Mouse (Mus musculus) hindbrain, embryonic 16.5 days (tissue): ENCODE results near the gene Bex3. TPM values are rescaled to one million over a fixed set of nuclear protein-coding genes. Genes with fewer than 3 reads are reported as not detected.
A peak's percentile ranks its signal among the peaks of the same experiment; 100 is the strongest.
"Not testable (repeated sequence)": the region's sequence is repeated elsewhere in the genome, so short reads cannot be mapped to it uniquely, and the experiment has no call there.

ENCODE experiments used
- ATAC-seq: fragments of 200-750 bp; cut with Nextera tagmentation; 2 replicates; pipeline ENCODE4 v1.8.0; 2017; ENCODE audit warnings: moderate TSS enrichment, moderate library complexity
- H3K27ac ChIP-seq: fragments of 300-500 bp; sonication (generic); 2 replicates; pipeline ENCODE4 v1.5.1; 2014; ENCODE audit warnings: low read depth, mild to moderate bottlenecking, control low read depth, low read length, moderate library complexity
- H3K27me3 ChIP-seq: fragments of 300-500 bp; sonication (generic); replicated peaks from 2 replicates; pipeline ENCODE4 v1.6.1; 2014; ENCODE audit warnings: low read length; ENCODE audit not compliant: control insufficient read depth, insufficient read depth
- H3K36me3 ChIP-seq: fragments of 300-500 bp; sonication (generic); 2 replicates; pipeline ENCODE4 v1.6.1; 2014; ENCODE audit warnings: mild to moderate bottlenecking, low read length, moderate library complexity, mixed read lengths; ENCODE audit not compliant: control insufficient read depth, insufficient read depth
- H3K4me1 ChIP-seq: fragments of 300-500 bp; sonication (generic); 2 replicates; pipeline ENCODE4 v1.6.1; 2014; ENCODE audit warnings: low read depth, low read length; ENCODE audit not compliant: control insufficient read depth, insufficient read depth
- H3K4me2 ChIP-seq: fragments of 300-500 bp; sonication (generic); 2 replicates; pipeline ENCODE4 v1.6.1; 2014; ENCODE audit warnings: mild to moderate bottlenecking, low read length, control low read depth, moderate library complexity
- H3K4me3 ChIP-seq: fragments of 300-500 bp; sonication (generic); 2 replicates; pipeline ENCODE4 v1.5.1; 2014; ENCODE audit warnings: mild to moderate bottlenecking, low read length, control low read depth, moderate library complexity
- H3K9ac ChIP-seq: fragments of 300-500 bp; sonication (generic); 2 replicates; pipeline ENCODE4 v1.6.1; 2014; ENCODE audit warnings: low read depth, mild to moderate bottlenecking, control low read depth, low read length, moderate library complexity
- H3K9me3 ChIP-seq: fragments of 300-500 bp; sonication (generic); 2 replicates; pipeline ENCODE4 v1.6.1; 2014; ENCODE audit warnings: mild to moderate bottlenecking, low read length, moderate library complexity; ENCODE audit not compliant: control insufficient read depth
- WGBS: fragments of 180-500 bp; shearing (Covaris S2); extraction: QIAGEN DNeasy Blood & Tissue Kit; methylation state at CpG from one replicate; pipeline ENCODE4 v1.1.7; 2014; 5-methylcytosine and 5-hydroxymethylcytosine counted together
- polyA plus RNA-seq: library from polyadenylated mRNA; unstranded; fragments of >200 nt; fragmentation: Nextera tagmentation; extraction: Ambion mirVana; gene quantifications from 2 replicates; pipeline ENCODE4 v1.2.1, GENCODE M21; 2015

Gene Bex3
- polyA plus RNA-seq = 710 and 810 TPM in 2 replicates

DNA sequence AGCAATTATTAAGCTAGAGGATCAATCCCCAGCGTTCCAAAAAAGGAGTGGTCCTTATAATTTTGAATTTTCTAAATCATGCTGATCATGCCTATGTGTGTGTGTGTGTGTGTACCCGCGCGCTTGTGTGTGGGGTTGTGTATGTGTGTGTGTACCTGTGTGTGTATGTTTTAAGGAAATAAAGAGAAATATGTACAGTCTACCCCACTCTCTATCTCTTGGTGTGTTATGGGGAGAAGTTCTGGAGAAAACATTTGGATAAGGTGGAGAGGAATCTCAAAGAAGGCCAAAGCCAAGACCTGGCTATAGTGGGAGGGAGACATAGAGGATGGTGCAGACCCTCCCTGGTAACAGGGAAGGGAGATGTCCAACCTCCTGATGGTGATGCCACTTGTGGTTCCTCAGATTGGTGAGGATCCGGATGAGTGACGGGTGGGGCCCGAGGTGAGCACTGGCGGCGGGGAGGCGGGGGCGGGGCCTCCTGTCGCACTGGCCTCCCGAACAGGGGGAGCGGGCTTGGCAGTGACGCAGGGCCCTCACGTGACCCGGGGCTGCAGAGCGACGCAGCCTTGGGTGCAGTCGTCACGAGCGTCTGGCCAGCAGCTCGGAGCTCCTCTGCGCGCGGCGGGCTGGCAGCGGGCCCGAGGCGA, at the start of gene Bex3:
Gene Bex3, plus strand, starts transcription at position 511 of the 650 bp plus-strand sequence.
- H3K9ac ChIP-seq = peak within 1 kb of the TSS; percentile 65
- H3K27me3 ChIP-seq, H3K4me1 ChIP-seq, H3K9me3 ChIP-seq, H3K36me3 ChIP-seq: not testable (repeated sequence)
- peak within 1 kb of the TSS; percentile 59 for H3K27ac ChIP-seq
- peak within 1 kb of the TSS; percentile 59 for H3K4me2 ChIP-seq
- H3K4me3 ChIP-seq = peak within 1 kb of the TSS; percentile 46
- ATAC-seq = peak; percentile 98
- WGBS = 83% methylated on average over 4 of the region's 30 CpGs

DNA sequence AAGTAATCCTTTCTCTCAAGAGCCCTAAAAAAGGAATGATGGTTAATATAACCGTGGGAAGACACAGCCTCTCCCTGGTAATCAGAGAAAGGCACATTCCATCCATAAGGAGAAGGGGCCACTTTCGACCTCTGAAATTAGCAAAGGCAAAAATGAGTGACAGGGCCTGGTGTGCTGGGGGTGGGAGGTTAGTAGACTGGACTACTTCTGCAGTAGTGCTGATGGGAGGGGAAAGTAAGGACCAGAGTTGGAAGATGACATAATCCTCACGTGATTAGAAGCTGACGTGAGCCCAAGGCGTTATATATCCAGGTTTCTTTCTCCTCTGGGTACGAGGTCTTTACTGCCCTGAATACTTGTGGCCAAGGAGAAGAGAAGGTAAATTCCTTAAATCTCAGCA, 46.3 kb upstream of the Bex3 start:
- Histone ChIP-seq H3K4me2 (no peak overlapping the region), H3K27me3 (no peaks in the 10 kb centered on the region), H3K4me1 (no peaks in the 10 kb centered on the region), H3K27ac (no peak overlapping the region), H3K4me3 (no peak overlapping the region), H3K36me3 (no peaks in the 10 kb centered on the region), H3K9ac (no peak overlapping the region), H3K9me3 (no peaks in the 10 kb centered on the region)
- no peak for ATAC-seq
- WGBS = 79% methylated on average over 6 of the region's 6 CpGs

DNA sequence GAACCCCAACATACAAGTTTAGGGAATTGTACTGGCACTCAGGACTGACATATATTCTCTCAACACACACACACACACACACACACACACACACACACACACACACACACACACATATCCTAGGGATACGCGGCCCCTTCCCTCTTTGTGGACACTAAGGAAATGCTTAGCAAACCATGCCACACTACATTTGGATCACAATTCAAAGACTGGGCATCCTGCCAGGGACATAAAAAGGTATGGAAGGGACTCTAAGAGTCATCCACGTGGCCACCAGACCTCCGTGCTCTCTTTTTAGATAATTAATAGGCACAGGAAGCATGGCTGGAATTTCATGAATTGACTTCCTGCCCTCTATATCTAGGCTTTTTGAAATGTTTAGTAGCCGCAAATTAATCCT, 42.3 kb upstream of the Bex3 start:
- H3K27me3 ChIP-seq = no peaks in the 10 kb centered on the region
- WGBS = 51% methylated on average over 5 of the region's 5 CpGs
- H3K9ac ChIP-seq = no peak overlapping the region
- H3K36me3 ChIP-seq = no peaks in the 10 kb centered on the region
- no peaks in the 10 kb centered on the region for H3K9me3 ChIP-seq
- ATAC-seq = no peak
- H3K4me3 ChIP-seq = no peak overlapping the region
- no peak overlapping the region for H3K27ac ChIP-seq
- H3K4me2 ChIP-seq = no peak overlapping the region
- H3K4me1 ChIP-seq = no peaks in the 10 kb centered on the region

DNA sequence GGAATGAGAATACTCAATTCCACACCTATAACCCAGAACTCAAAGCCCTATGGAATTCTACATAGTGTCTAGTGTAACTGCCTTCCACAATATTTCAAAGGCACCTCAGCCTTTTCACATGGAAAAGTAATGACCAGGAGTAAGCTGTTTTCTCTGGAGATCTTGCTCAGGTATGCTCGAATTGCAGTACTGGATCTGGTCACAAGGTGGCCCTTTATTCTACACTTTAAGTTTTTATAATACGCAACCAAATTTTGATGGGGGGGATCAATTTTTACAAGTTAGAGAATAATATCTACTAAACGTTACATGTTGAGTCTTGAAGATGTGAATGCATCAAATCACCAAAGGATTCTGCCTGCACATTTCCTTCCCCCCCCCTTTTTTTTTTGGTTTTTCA, 31.9 kb upstream of the Bex3 start:
- no peaks in the 10 kb centered on the region for H3K36me3 ChIP-seq
- ATAC-seq = no peak
- H3K9me3 ChIP-seq = no peaks in the 10 kb centered on the region
- no peaks in the 10 kb centered on the region for H3K4me1 ChIP-seq
- no peak overlapping the region for H3K9ac ChIP-seq
- H3K27me3 ChIP-seq = no peaks in the 10 kb centered on the region
- H3K27ac ChIP-seq = no peak overlapping the region
- H3K4me2 ChIP-seq = no peak overlapping the region
- WGBS = 41% methylated on average over 3 of the region's 3 CpGs
- H3K4me3 ChIP-seq = no peak overlapping the region

DNA sequence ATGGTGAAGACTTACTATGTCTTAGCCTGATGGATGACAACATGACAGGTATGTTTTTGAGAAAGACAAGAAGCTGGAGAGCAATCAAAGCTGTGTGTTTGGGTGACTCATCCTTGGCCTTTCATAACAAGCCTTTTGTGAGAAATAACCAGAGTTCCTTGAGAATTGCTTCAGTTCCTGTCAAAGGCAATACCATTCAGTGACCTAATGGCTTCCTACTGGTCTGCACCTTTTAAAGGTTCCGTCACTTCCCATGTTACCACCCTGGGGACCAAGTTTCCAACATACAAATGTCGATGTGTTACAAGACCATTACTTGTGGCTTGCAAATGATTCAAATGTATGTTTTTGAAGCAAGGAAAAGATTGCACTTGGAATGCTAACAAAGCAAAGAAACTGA, 26.9 kb upstream of the Bex3 start:
- Histone ChIP-seq H3K9ac (no peak overlapping the region), H3K4me1 (no peaks in the 10 kb centered on the region), H3K27ac (no peak overlapping the region), H3K9me3 (no peaks in the 10 kb centered on the region), H3K4me3 (no peak overlapping the region), H3K27me3 (no peaks in the 10 kb centered on the region), H3K36me3 (no peaks in the 10 kb centered on the region), H3K4me2 (no peak overlapping the region)
- WGBS = 83% methylated on average over 2 of the region's 2 CpGs
- no peak for ATAC-seq

DNA sequence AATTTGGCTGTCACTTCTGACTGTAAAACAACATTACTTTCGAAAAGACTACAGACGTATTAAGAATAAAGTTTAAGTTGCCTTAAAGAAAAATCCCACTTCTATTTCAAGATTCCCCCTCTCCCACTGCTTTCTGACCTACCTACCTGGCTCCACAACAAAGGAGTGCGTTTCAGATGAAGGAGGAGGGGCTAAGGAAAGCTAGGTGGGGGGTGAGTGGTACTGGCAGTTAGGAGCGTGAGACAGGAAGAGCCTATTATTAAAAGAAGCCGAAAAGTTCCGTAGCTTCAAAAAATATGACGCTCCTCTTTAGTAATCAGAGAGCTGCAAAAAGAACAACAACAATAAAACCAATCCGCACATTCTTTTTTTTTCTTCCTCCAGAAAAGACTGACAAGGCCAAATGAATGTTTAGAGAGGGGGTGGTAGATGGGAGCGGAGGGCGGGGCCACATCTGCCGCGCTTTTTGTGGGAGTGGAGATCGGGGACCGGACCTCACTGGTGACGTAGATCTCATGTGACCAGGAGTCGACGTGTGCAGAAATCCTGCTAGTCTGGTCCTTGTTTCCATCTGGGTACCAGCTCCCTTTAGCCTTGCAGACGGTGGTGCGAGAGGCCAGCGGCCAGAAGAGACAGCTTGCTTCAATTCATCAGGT, 25.4 kb upstream of the Bex3 start, which contains the start of gene Tceal9:
Gene Tceal9, plus strand, starts transcription at position 506 of the 656 bp plus-strand sequence.
- H3K4me1 ChIP-seq = no peaks in the 10 kb centered on the region
- H3K27ac ChIP-seq = peak within 1 kb of the TSS; percentile 79
- H3K4me3 ChIP-seq = peak within 1 kb of the TSS; percentile 59
- H3K9me3 ChIP-seq = no peaks in the 10 kb centered on the region
- WGBS = 21% methylated on average over 20 of the region's 20 CpGs
- H3K4me2 ChIP-seq = peak within 1 kb of the TSS; percentile 50
- no peaks in the 10 kb centered on the region for H3K27me3 ChIP-seq
- H3K9ac ChIP-seq = peak within 1 kb of the TSS; percentile 69
- no peaks in the 10 kb centered on the region for H3K36me3 ChIP-seq
- ATAC-seq = peak; percentile 94

DNA sequence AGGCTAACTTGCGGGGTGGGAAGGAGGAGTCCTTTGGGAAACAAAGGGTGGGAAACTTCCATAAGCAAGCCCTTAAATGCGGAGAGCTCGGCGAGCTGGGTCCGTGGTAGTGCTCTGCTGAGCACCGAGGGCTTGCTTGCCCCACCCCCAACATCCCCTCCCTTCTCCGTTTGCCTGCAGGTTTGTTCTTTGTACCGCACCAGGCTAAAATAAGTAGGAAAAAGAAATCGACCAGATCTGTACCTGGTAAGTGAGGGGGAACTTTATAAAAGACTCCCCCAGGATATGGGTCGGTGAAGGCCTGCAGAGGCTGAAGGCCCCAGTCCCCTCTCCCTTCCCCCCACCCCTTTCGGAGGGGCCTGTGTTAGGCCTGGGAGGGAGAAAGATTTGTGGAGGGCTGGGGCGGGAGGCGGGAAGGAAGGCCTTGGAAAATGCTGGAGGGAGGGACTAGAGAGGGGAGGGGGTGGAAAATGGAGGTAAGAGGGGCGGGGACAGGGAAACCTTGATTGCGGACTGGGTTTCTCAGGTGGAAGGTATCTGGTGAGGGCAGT, 24.5 kb upstream of the Bex3 start:
- Histone ChIP-seq H3K9ac (peak overlapping the region; percentile 69), H3K4me3 (peak overlapping the region; percentile 59), H3K4me1 (no peaks in the 10 kb centered on the region), H3K9me3 (no peaks in the 10 kb centered on the region), H3K27me3 (no peaks in the 10 kb centered on the region), H3K4me2 (peak overlapping the region; percentile 50), H3K36me3 (no peaks in the 10 kb centered on the region), H3K27ac (peak overlapping the region; percentile 79)
- peak; percentile 87 for ATAC-seq
- WGBS = 18% methylated on average over 15 of the region's 15 CpGs

DNA sequence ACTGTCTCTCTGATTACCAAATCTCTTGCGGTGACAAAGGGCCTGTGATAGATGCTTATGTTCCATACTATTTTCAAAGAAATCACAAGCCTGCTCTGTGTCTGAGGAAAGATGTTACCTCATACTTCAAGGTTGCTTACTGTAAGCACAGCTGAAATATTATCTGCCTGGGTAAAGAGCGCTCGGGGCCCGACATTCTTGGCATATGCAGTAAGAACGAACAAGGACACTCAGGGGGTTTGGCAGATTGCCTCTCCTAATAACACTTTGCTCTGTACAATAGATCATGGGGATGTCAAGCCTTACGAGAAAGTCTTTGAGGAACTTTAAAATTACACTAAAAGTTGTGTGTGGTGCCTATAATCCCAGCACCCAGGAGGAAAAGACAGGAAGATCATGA, 21.2 kb upstream of the Bex3 start:
- Histone ChIP-seq H3K27ac (no peak overlapping the region), H3K9me3 (no peaks in the 10 kb centered on the region), H3K4me2 (no peak overlapping the region), H3K9ac (no peak overlapping the region), H3K4me3 (no peak overlapping the region), H3K27me3 (no peaks in the 10 kb centered on the region), H3K4me1 (no peaks in the 10 kb centered on the region), H3K36me3 (no peaks in the 10 kb centered on the region)
- WGBS = 69% methylated on average over 6 of the region's 6 CpGs
- no peak for ATAC-seq

DNA sequence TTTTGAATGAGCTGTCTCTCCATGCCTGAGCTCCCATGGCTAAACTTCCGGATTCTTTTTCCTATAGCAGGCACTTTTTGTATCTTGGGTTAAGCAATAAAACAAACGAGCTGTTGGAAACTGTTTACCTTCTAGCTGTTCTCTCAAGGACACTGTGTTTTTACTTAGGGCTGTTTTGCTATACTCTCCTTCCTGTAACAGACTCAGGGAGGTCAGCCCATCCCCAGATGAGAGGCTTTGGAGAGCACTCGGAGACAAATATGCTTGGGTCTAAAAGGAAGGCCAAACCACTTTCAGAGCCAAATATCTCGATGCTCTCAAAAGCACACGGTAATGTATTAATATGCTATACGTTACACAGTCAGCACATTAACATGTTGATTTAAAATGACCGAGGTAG, 20.4 kb upstream of the Bex3 start:
- H3K27ac ChIP-seq = no peak overlapping the region
- no peaks in the 10 kb centered on the region for H3K36me3 ChIP-seq
- H3K4me1 ChIP-seq = no peaks in the 10 kb centered on the region
- WGBS = 84% methylated on average over 7 of the region's 7 CpGs
- H3K4me2 ChIP-seq = no peak overlapping the region
- no peak for ATAC-seq
- H3K4me3 ChIP-seq = no peak overlapping the region
- no peaks in the 10 kb centered on the region for H3K27me3 ChIP-seq
- H3K9ac ChIP-seq = no peak overlapping the region
- H3K9me3 ChIP-seq = no peaks in the 10 kb centered on the region
